Mouse (Mus musculus): ENCODE measurements around the gene Washc2. TPM values are rescaled to one million over a fixed set of nuclear protein-coding genes. Genes with fewer than 3 reads are reported as not detected.
"Not testable (repeated sequence)": the region's sequence is repeated elsewhere in the genome, so short reads cannot be mapped to it uniquely, and the experiment has no call there.

The Washc2 gene
- polyA plus RNA-seq, 1 experiment from 2014 or later = 53.9 TPM

DNA sequence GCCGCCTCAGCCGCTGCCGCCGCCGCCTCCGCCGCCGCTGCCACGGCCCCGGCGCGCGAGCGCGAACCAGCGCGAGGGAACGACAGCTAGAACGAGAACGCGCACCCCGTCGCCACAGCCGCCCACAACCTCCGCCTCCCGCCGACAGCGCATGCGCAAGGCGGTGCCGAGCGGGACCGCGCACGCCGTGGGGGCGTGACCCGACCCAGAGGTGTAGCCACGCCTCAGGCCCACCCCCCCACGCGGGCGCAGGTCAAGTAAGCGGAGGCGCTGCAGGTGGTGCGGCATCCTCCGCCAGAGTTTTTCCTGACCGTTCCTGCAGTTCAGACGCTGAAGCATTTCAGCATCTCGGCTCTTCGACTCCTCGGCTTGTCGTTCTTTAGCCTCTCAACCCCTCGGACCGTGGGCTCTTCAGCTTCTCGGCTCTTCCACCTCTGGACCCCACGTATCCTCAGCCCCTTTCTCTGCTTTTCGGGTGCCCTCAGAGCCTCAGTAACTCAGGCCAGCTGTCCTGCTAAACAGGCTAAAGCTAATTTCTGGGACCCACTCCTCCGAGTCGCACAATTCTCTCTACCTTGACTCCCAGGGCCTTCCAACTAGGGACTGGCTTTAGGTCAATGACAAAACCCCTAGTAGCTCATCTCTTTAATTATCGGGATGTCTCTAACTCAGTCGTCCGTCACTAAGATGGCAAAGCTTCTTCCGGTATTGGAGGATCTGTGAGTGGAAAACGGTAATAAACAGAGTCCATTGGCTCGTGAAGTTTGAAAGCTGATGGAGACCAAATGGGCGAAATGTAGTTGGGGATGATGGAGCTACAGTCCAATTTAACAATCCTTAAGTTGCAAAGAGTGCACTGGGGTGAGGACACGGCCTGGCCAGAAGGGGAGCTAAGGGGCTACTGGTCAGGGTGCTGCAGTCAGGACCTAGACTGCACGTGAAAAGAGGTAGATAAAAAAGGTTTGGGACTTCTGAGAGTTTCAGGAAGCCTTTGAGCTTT lies 14.1 kb upstream of the Washc2 start, which contains the start of gene Tmcc1:
TSS of gene Tmcc1 (minus strand) at position 93 of the 1,000 bp plus-strand sequence.
- WGBS = under 1% methylated on average over 51 of the region's 68 CpGs
- H3K4me2 ChIP-seq (ENCODE audit: low read depth, low read length) = peak within 1 kb of the TSS; percentile 89

DNA sequence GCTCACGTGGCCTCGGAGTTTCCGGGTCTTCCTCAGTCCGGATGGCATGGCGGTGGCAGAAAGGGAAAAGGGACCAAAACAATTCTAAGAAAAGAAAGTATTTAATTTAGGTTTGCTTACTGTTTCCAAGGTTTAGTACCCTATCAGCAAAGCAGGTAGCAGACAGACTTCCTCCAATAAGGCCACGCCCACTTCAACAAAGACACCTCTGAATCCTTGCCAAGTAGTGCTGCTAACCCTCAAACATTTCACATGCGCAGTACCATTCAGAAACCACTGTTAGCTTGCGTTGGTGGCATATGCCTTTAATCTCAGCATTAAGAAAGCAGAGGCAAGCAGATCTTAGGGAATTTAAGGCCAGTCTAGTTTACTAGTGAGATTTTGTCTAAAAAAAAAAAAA lies 12.0 kb upstream of the Washc2 start:
- Histone ChIP-seq H3K4me3 (ENCODE audit: low read length) (no peak overlapping the region), H3K9me3 (ENCODE audit: control insufficient read depth, low read length) (no peaks in the 10 kb centered on the region), H3K9ac (ENCODE audit: low read depth, low read length) (no peak overlapping the region), H3K27me3 (replicated peaks; ENCODE audit: control insufficient read depth, insufficient read depth, low read length) (no peaks in the 10 kb centered on the region), H3K27ac (ENCODE audit: low read length) (no peak overlapping the region), H3K36me3 (ENCODE audit: control insufficient read depth, insufficient read depth, low read length) (no peaks in the 10 kb centered on the region), H3K4me2 (ENCODE audit: low read depth, low read length) (no peak overlapping the region), H3K4me1 (ENCODE audit: control insufficient read depth, insufficient read depth, low read length) (peaks cover 11% of the 10 kb centered on the region)
- ATAC-seq = no peak
- 68% methylated on average over 8 of the region's 8 CpGs for WGBS

More for the DNA sequence above, 14.1 kb upstream of the Washc2 start, which contains the start of gene Tmcc1:
- Histone ChIP-seq H3K27me3 (replicated peaks; ENCODE audit: control insufficient read depth, insufficient read depth, low read length) (no peaks in the 10 kb centered on the region), H3K27ac (ENCODE audit: low read length) (peak within 1 kb of the TSS; percentile 80), H3K36me3 (ENCODE audit: control insufficient read depth, insufficient read depth, low read length) (no peaks in the 10 kb centered on the region), H3K4me1 (ENCODE audit: control insufficient read depth, insufficient read depth, low read length) (peaks cover 11% of the 10 kb centered on the region), H3K9ac (ENCODE audit: low read depth, low read length) (peak within 1 kb of the TSS; percentile 94), H3K9me3 (ENCODE audit: control insufficient read depth, low read length) (no peaks in the 10 kb centered on the region), H3K4me3 (ENCODE audit: low read length) (peak within 1 kb of the TSS; percentile 92)
- peak; percentile 94 for ATAC-seq

DNA sequence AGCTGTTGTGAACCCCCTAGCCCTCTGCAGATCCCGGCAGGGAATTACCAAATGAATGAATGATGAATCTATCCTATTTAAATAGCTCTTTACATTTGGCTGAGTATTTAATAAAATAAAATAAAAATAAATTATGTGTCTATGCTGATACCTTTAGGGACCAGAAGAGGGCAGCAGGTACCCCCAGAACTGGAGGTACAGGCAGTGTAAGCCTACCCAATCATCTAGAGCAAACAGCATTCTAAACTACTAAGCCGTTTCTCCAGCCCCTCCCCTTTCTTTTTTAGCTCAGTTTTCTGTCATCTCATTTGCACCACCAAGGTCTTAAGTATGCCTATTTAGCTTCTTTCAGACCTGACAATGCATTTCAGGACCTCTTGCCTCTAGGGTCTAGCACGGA lies 9.7 kb upstream of the Washc2 start:
- WGBS = 32% methylated on average over 3 of the region's 3 CpGs

DNA sequence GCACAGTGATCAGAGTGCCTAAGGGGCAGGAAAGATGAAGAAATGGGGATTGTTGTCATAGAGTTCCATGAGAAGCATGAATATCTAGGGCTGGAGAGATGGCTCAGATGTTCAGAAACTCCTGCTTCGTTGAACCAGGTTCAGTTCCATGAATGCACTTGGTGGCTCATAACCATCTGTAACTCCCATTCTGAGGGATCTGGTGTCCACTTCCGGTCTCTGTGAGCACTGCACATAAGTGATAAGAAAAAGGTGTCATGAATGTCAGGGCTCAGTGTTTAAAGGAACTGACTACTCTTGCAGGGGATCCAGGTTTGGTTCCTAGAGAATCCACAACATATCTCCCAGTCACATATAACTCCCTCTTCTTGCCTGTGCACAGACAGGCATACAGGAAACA lies 8.2 kb upstream of the Washc2 start:
- H3K9ac ChIP-seq (ENCODE audit: low read depth, low read length) = no peak overlapping the region
- H3K36me3 ChIP-seq (ENCODE audit: control insufficient read depth, insufficient read depth, low read length) = no peaks in the 10 kb centered on the region
- 68% methylated on average over 2 of the region's 2 CpGs for WGBS
- no peak for ATAC-seq
- no peak overlapping the region for H3K4me3 ChIP-seq (ENCODE audit: low read length)
- H3K27ac ChIP-seq (ENCODE audit: low read length) = no peak overlapping the region
- H3K4me1 ChIP-seq (ENCODE audit: control insufficient read depth, insufficient read depth, low read length) = no peaks in the 10 kb centered on the region
- H3K27me3 ChIP-seq (replicated peaks; ENCODE audit: control insufficient read depth, insufficient read depth, low read length) = no peaks in the 10 kb centered on the region
- H3K4me2 ChIP-seq (ENCODE audit: low read depth, low read length) = no peak overlapping the region
- H3K9me3 ChIP-seq (ENCODE audit: control insufficient read depth, low read length) = no peaks in the 10 kb centered on the region

More for the DNA sequence above, 9.7 kb upstream of the Washc2 start:
- ATAC-seq = 0 out of 2 replicates have a peak, but pooled peaks have one; percentile 17
- no peaks in the 10 kb centered on the region for H3K36me3 ChIP-seq (ENCODE audit: control insufficient read depth, insufficient read depth, low read length)
- no peak overlapping the region for H3K4me2 ChIP-seq (ENCODE audit: low read depth, low read length)
- H3K27me3 ChIP-seq (replicated peaks; ENCODE audit: control insufficient read depth, insufficient read depth, low read length) = no peaks in the 10 kb centered on the region
- H3K4me3 ChIP-seq (ENCODE audit: low read length) = no peak overlapping the region
- no peak overlapping the region for H3K27ac ChIP-seq (ENCODE audit: low read length)
- H3K9me3 ChIP-seq (ENCODE audit: control insufficient read depth, low read length) = no peaks in the 10 kb centered on the region
- peaks cover 5% of the 10 kb centered on the region; the same call in 1 of the 2 replicates for H3K4me1 ChIP-seq (ENCODE audit: control insufficient read depth, insufficient read depth, low read length)
- H3K9ac ChIP-seq (ENCODE audit: low read depth, low read length) = no peak overlapping the region

DNA sequence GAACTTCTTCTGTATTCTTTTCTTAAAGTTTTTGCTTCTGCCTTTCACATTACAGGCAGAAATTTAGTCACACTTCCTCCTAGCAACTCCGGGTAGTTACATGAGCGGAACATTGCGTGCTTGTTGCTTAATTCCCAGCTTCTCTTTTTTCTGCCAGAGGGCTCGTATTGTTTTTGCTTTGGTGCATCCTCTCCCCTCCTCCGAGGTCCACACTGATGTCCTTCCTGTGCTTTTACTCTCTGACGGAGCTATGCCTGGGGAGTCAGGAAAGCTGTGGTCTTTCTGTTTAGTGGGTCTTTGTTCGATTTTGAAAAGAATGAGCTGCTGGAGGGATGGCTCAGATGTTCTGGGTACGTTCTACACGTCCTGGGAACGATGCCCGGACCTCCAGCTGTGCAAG lies 19.9 kb downstream of the Washc2 start:
- no peak for ATAC-seq
- Histone ChIP-seq H3K4me2 (ENCODE audit: low read depth, low read length) (no peak overlapping the region), H3K27ac (ENCODE audit: low read length) (no peak overlapping the region), H3K27me3 (replicated peaks; ENCODE audit: control insufficient read depth, insufficient read depth, low read length) (no peaks in the 10 kb centered on the region), H3K36me3 (ENCODE audit: control insufficient read depth, insufficient read depth, low read length) (peaks cover 15% of the 10 kb centered on the region), H3K9me3 (ENCODE audit: control insufficient read depth, low read length) (no peaks in the 10 kb centered on the region), H3K4me1 (ENCODE audit: control insufficient read depth, insufficient read depth, low read length) (no peaks in the 10 kb centered on the region), H3K4me3 (ENCODE audit: low read length) (no peak overlapping the region), H3K9ac (ENCODE audit: low read depth, low read length) (no peak overlapping the region)
- WGBS = 85% methylated on average over 11 of the region's 11 CpGs

DNA sequence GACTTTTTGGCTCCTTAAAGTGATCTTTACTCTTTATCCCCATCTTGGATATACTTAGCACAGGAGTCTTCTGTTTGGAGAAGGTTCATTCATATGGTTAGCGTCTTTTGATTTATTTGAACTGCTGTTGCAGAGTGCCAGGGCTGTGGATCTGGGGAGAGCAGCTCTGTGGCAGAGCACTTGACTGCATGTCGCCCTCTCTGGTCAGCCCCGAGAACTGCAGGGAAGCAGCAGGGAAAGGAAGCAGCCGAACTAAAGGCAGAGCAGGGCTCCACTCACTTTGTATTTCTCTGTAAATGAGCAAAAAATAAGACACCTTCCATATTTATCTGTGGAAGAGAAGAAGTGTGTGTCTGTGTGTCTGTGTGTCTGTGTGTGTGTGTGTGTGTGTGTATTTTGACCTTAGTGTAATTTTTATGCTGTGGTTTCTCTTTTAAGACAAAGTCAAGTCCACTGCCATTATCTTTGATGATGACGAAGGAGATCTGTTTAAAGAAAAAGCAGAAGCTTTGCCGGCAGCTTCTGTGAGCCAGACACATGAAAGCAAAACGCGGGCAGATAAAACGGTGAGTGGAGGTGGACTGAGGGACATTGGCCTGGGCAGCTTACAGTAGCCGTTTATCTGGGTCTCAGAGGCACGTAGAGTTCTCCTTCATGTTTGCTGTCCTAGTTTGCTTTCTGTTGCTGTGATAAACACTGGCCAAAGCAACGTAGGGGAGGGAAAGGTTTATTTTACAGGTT lies 21.1 kb downstream of the Washc2 start:
- ATAC-seq = no peak
- H3K4me1 ChIP-seq (ENCODE audit: control insufficient read depth, insufficient read depth, low read length) = no peaks in the 10 kb centered on the region
- H3K27ac ChIP-seq (ENCODE audit: low read length) = no peak overlapping the region
- no peak overlapping the region for H3K9ac ChIP-seq (ENCODE audit: low read depth, low read length)
- H3K9me3 ChIP-seq (ENCODE audit: control insufficient read depth, low read length) = no peaks in the 10 kb centered on the region
- H3K4me2 ChIP-seq (ENCODE audit: low read depth, low read length) = no peak overlapping the region
- peaks cover 13% of the 10 kb centered on the region for H3K36me3 ChIP-seq (ENCODE audit: control insufficient read depth, insufficient read depth, low read length)
- H3K27me3 ChIP-seq (replicated peaks; ENCODE audit: control insufficient read depth, insufficient read depth, low read length) = no peaks in the 10 kb centered on the region
- no peak overlapping the region for H3K4me3 ChIP-seq (ENCODE audit: low read length)
- WGBS = 64% methylated on average over 12 of the region's 12 CpGs

DNA sequence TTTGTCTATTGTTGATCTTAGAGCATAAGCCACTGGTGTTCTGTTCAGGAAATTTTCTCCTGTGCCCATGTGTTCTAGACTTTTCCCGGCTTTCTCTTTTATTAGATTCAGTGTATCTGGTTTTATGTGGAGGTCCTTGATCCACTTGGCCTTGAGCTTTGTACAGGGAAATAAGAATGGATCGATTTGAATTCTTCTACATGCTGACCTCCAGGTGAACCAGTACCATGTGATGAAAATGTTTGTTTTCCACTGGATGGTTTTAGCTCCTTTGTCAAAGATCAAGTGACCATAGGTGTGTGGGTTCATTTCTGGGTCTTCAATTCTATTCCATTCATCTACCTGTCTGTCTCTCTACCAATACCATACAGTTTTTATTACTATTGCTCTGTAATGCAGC lies 27.0 kb downstream of the Washc2 start:
- not testable (repeated sequence) for H3K27ac ChIP-seq (ENCODE audit: low read length); H3K27me3 ChIP-seq (replicated peaks; ENCODE audit: control insufficient read depth, insufficient read depth, low read length); H3K4me1 ChIP-seq (ENCODE audit: control insufficient read depth, insufficient read depth, low read length); ATAC-seq; H3K9me3 ChIP-seq (ENCODE audit: control insufficient read depth, low read length); H3K4me2 ChIP-seq (ENCODE audit: low read depth, low read length); H3K9ac ChIP-seq (ENCODE audit: low read depth, low read length); H3K4me3 ChIP-seq (ENCODE audit: low read length)
- 87% methylated on average over 2 of the region's 2 CpGs for WGBS
- H3K36me3 ChIP-seq (ENCODE audit: control insufficient read depth, insufficient read depth, low read length) = peaks cover 10% of the 10 kb centered on the region

DNA sequence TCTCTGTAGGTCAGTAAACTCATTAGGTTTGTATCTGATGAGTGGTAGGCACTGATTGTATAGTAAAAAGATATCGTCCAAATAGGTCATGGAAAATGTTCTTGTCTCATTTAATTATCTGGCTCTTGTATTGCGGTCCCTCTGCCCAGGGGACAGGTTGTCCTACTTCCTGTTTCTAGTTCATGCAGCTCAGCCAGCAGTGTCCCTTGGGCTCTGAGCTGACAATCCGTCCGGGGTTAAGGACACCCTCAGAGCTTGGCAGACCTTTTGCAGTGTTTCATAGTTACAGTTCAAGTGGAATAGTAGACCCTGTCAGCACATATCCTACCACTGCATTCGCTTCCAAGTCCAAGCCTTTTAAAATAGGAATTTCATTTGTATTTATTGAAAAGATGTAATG lies 27.5 kb downstream of the Washc2 start:
- Histone ChIP-seq H3K9ac (ENCODE audit: low read depth, low read length) (no peak overlapping the region), H3K4me1 (ENCODE audit: control insufficient read depth, insufficient read depth, low read length) (no peaks in the 10 kb centered on the region), H3K4me2 (ENCODE audit: low read depth, low read length) (no peak overlapping the region), H3K4me3 (ENCODE audit: low read length) (no peak overlapping the region), H3K27me3 (replicated peaks; ENCODE audit: control insufficient read depth, insufficient read depth, low read length) (no peaks in the 10 kb centered on the region), H3K27ac (ENCODE audit: low read length) (no peak overlapping the region), H3K36me3 (ENCODE audit: control insufficient read depth, insufficient read depth, low read length) (peaks cover 10% of the 10 kb centered on the region), H3K9me3 (ENCODE audit: control insufficient read depth, low read length) (no peaks in the 10 kb centered on the region)
- no peak for ATAC-seq
- 84% methylated on average over 5 of the region's 5 CpGs for WGBS

DNA sequence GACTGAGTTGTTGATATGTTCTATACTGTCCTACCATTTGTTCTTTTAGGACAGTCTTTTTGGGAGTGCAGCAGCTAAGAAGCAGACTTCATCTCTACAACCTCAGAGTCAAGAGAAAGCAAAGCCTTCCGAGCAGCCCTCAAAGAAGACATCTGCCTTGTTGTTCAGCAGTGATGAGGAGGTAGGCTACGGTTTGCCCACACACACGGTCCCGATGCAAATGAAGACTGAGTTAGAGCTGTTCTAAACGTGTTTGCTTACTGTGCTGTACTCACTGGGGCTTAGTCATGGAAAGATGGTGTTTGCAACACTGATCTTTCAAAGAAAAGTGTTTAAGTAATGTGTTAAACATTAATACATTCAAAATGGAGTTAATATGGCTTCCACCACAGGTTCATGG lies 30.2 kb downstream of the Washc2 start:
- no peak for ATAC-seq
- no peak overlapping the region for H3K9ac ChIP-seq (ENCODE audit: low read depth, low read length)
- H3K36me3 ChIP-seq (ENCODE audit: control insufficient read depth, insufficient read depth, low read length) = peaks cover 12% of the 10 kb centered on the region
- no peak overlapping the region for H3K4me2 ChIP-seq (ENCODE audit: low read depth, low read length)
- WGBS = 91% methylated on average over 5 of the region's 5 CpGs
- no peak overlapping the region for H3K4me3 ChIP-seq (ENCODE audit: low read length)
- H3K9me3 ChIP-seq (ENCODE audit: control insufficient read depth, low read length) = no peaks in the 10 kb centered on the region
- no peak overlapping the region for H3K27ac ChIP-seq (ENCODE audit: low read length)
- no peaks in the 10 kb centered on the region for H3K4me1 ChIP-seq (ENCODE audit: control insufficient read depth, insufficient read depth, low read length)
- no peaks in the 10 kb centered on the region for H3K27me3 ChIP-seq (replicated peaks; ENCODE audit: control insufficient read depth, insufficient read depth, low read length)
